Mouse (Mus musculus): Measurements from ENCODE around the gene Nckap1l. TPM values are rescaled to one million over a fixed set of nuclear protein-coding genes. Genes with fewer than 3 reads are reported as not detected.

Nckap1l gene
- polyA plus RNA-seq, 1 experiment from 2014 or later = 3.5 TPM

DNA sequence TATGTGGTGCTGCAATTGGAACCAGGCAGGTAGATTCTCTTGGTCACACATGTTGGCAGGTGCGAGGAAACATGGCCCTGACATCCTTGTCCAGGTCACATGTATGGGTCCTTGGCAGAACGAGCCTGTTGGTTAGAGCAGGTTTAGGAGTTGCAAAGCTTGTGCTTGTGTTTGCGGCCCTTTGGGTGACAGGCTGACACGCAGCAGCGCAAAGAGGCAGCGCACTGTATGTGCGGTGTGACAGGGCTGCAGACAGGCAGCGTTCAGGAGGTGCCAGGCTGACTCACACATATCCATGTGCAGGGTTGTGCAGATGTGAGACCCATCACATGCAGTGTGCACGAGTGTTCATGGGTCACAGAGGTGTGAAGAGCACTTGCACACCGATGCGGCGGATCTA is 50.1 kb downstream of the Nckap1l start:
- Histone ChIP-seq H3K36me3 (ENCODE audit: insufficient read depth, low read length) (no peaks in the 10 kb centered on the region), H3K4me2 (replicated peaks; ENCODE audit: low read depth, low read length) (peak overlapping the region; percentile 92), H3K4me3 (ENCODE audit: low read depth, low read length) (no peak overlapping the region), H3K27ac (ENCODE audit: low read length) (no peak overlapping the region), H3K27me3 (replicated peaks; ENCODE audit: insufficient read depth, low read length) (peaks cover 23% of the 10 kb centered on the region), H3K9me3 (ENCODE audit: low read length) (no peaks in the 10 kb centered on the region), H3K4me1 (ENCODE audit: insufficient read depth, low read depth, low read length) (0 out of 2 replicates have a peak, but pooled peaks cover 5% of the 10 kb centered on the region), H3K9ac (replicated peaks; ENCODE audit: low read depth) (no peak overlapping the region)
- 0 out of 2 replicates have a peak, but pooled peaks have one; percentile 7 for ATAC-seq
- TF ChIP-seq EP300 (IDR thresholded peaks at IDR 0.05) (no peak), CTCF (IDR thresholded peaks at IDR 0.05) (no peak)
- 46% methylated on average over 12 of the region's 12 CpGs for WGBS
- no peak for DNase-seq (ENCODE audit: low spot score)

DNA sequence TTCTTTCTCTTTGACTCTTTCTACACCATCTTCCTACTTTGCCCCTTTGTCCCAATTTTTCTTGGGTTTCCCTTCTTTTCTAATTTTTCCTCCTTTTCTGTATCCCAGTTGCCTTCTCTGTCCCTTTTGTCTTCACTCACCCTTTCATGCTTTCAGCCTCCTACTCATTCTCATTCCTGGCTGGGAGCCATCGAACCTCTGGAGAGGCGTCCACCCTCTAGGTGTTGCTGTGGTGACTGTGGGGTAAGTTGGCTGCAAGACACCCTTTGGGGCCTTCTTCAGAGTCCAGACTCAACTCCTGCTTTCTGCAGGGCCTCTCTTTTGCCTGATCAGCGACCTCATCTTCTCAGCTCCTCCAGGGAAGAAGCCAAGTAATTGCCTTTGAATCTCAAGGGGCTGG is 55.7 kb downstream of the Nckap1l start:
- ATAC-seq (no peak), DNase-seq (ENCODE audit: low spot score) (no peak)
- H3K27me3 ChIP-seq (replicated peaks; ENCODE audit: insufficient read depth, low read length) = peaks cover 10% of the 10 kb centered on the region
- no peak overlapping the region for H3K9ac ChIP-seq (replicated peaks; ENCODE audit: low read depth)
- TF ChIP-seq CTCF (IDR thresholded peaks at IDR 0.05) = no peak
- no peak for TF ChIP-seq EP300 (IDR thresholded peaks at IDR 0.05)
- no peaks in the 10 kb centered on the region for H3K9me3 ChIP-seq (ENCODE audit: low read length)
- H3K4me1 ChIP-seq (ENCODE audit: insufficient read depth, low read depth, low read length) = 0 out of 2 replicates have a peak, but pooled peaks cover 4% of the 10 kb centered on the region
- H3K4me3 ChIP-seq (ENCODE audit: low read depth, low read length) = no peak overlapping the region
- H3K27ac ChIP-seq (ENCODE audit: low read length) = no peak overlapping the region
- no peak overlapping the region for H3K4me2 ChIP-seq (replicated peaks; ENCODE audit: low read depth, low read length)
- H3K36me3 ChIP-seq (ENCODE audit: insufficient read depth, low read length) = no peaks in the 10 kb centered on the region
- 34% methylated on average over 3 of the region's 3 CpGs for WGBS

DNA sequence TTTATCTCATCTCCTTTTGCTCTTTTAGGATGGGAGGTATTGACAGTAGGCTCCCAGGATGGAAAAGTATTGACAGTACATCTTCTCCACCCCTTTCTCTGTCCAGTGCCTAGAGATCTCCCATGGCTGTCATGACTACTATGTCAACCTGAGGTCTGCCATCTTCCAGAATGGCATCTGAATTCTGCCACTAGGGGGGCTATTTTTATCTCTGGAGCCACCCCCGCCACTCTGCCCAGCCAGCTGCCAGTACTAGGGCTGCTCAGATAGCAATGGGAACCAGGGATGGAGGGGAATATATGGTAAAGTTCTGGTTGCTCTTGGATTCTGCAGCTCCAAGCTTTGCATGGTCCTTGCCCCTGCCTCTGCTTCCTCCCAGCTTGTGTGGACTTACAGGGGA is 58.1 kb downstream of the Nckap1l start:
- no peak overlapping the region for H3K9ac ChIP-seq (replicated peaks; ENCODE audit: low read depth)
- no peaks in the 10 kb centered on the region for H3K36me3 ChIP-seq (ENCODE audit: insufficient read depth, low read length)
- H3K27me3 ChIP-seq (replicated peaks; ENCODE audit: insufficient read depth, low read length) = no peaks in the 10 kb centered on the region
- 0 out of 2 replicates have a peak, but pooled peaks cover 4% of the 10 kb centered on the region for H3K4me1 ChIP-seq (ENCODE audit: insufficient read depth, low read depth, low read length)
- no peak for TF ChIP-seq CTCF (IDR thresholded peaks at IDR 0.05)
- no peak for TF ChIP-seq EP300 (IDR thresholded peaks at IDR 0.05)
- no peak overlapping the region for H3K4me3 ChIP-seq (ENCODE audit: low read depth, low read length)
- DNase-seq (ENCODE audit: low spot score) (no peak), ATAC-seq (no peak)
- H3K4me2 ChIP-seq (replicated peaks; ENCODE audit: low read depth, low read length) = no peak overlapping the region
- no peak overlapping the region for H3K27ac ChIP-seq (ENCODE audit: low read length)
- H3K9me3 ChIP-seq (ENCODE audit: low read length) = no peaks in the 10 kb centered on the region
- WGBS = 41% methylated on average over 1 of the region's 1 CpGs

DNA sequence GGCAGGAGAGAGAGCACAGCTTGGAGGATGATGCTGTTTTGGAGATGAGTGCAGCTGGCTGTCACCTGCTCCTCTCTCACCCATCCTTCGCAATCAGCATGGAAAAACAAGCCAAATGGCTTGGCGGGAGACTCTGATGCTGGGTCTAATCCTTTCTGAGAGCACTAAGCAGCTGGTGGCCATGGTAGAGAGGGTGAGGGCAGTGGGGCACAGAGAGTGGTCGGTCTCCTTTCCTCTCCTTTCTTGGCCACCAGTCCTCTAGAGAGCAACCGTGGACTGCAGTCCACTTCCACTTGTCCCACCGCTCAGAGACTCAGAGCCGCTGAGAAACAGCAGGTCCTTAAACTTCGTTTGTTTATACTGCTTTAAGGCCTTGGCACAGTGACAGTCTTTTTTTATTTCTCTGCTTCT is 60.0 kb downstream of the Nckap1l start:
- ATAC-seq = peak; percentile 76
- Histone ChIP-seq H3K36me3 (ENCODE audit: insufficient read depth, low read length) (no peaks in the 10 kb centered on the region), H3K9ac (replicated peaks; ENCODE audit: low read depth) (no peak overlapping the region), H3K27me3 (replicated peaks; ENCODE audit: insufficient read depth, low read length) (no peaks in the 10 kb centered on the region), H3K4me1 (ENCODE audit: insufficient read depth, low read depth, low read length) (0 out of 2 replicates have a peak, but pooled peaks cover 4% of the 10 kb centered on the region), H3K27ac (ENCODE audit: low read length) (no peak overlapping the region), H3K4me2 (replicated peaks; ENCODE audit: low read depth, low read length) (peak overlapping the region; percentile 42), H3K9me3 (ENCODE audit: low read length) (no peaks in the 10 kb centered on the region), H3K4me3 (ENCODE audit: low read depth, low read length) (peak overlapping the region; percentile 19; the same call in 1 of the 2 replicates)
- DNase-seq (ENCODE audit: low spot score) = peak; percentile 68
- WGBS = 6% methylated on average over 7 of the region's 7 CpGs
- no peak for TF ChIP-seq CTCF (IDR thresholded peaks at IDR 0.05)
- no peak for TF ChIP-seq EP300 (IDR thresholded peaks at IDR 0.05)

DNA sequence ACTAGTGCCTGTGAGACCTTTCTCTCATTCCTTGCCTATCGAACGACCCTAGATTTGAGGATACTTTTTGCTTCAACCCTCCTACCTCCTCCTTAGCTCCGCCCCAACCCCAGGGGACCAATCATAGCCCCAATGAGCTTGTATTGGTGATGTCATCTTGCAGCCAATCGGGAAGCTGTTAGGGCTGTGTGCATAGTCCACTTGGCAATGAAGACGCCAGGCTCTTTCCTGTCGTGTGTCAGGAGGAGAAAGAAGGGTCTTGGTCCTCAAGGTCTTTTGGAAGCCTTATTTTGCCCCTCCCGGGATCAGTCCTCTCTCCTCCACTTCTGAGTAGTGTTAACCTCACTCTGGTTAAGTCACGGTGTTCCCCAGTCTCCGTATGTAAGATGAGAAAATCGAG is 60.5 kb downstream of the Nckap1l start:
- ATAC-seq (peak; percentile 95), DNase-seq (ENCODE audit: low spot score) (peak; percentile 88)
- H3K27ac ChIP-seq (ENCODE audit: low read length) = no peak overlapping the region
- WGBS = 1% methylated on average over 10 of the region's 10 CpGs
- TF ChIP-seq CTCF (IDR thresholded peaks at IDR 0.05) (no peak), EP300 (IDR thresholded peaks at IDR 0.05) (no peak)
- H3K4me2 ChIP-seq (replicated peaks; ENCODE audit: low read depth, low read length) = peak overlapping the region; percentile 42
- H3K9me3 ChIP-seq (ENCODE audit: low read length) = no peaks in the 10 kb centered on the region
- H3K36me3 ChIP-seq (ENCODE audit: insufficient read depth, low read length) = no peaks in the 10 kb centered on the region
- H3K9ac ChIP-seq (replicated peaks; ENCODE audit: low read depth) = no peak overlapping the region
- H3K4me1 ChIP-seq (ENCODE audit: insufficient read depth, low read depth, low read length) = 0 out of 2 replicates have a peak, but pooled peaks cover 4% of the 10 kb centered on the region
- H3K27me3 ChIP-seq (replicated peaks; ENCODE audit: insufficient read depth, low read length) = no peaks in the 10 kb centered on the region
- peak overlapping the region; percentile 19; the same call in 1 of the 2 replicates for H3K4me3 ChIP-seq (ENCODE audit: low read depth, low read length)

DNA sequence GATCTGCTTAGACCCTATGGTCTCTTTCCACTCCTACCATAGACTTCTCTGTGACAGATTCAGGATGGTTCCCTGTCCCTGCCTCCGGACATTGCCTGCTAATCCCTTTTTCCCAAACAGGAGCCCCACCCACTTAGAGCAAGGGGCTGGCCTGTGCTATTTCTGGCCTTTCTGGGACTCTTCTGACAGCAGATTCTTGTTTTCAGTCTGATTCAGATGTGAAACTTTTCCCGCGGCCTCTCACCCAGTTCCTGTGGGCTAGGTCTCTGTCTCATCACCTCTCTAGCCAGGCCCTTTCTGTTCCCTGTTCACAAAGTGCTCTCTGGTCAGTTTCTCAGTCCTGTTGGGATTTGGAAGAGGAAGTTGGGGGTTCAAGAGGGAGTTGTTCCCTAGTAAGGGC is 61.3 kb downstream of the Nckap1l start:
- 0 out of 2 replicates have a peak, but pooled peaks have one; percentile 5 for ATAC-seq
- 35% methylated on average over 3 of the region's 3 CpGs for WGBS
- no peaks in the 10 kb centered on the region for H3K9me3 ChIP-seq (ENCODE audit: low read length)
- H3K4me3 ChIP-seq (ENCODE audit: low read depth, low read length) = no peak overlapping the region
- H3K36me3 ChIP-seq (ENCODE audit: insufficient read depth, low read length) = no peaks in the 10 kb centered on the region
- H3K27me3 ChIP-seq (replicated peaks; ENCODE audit: insufficient read depth, low read length) = no peaks in the 10 kb centered on the region
- peak; percentile 16 for DNase-seq (ENCODE audit: low spot score)
- H3K27ac ChIP-seq (ENCODE audit: low read length) = no peak overlapping the region
- 0 out of 2 replicates have a peak, but pooled peaks cover 4% of the 10 kb centered on the region for H3K4me1 ChIP-seq (ENCODE audit: insufficient read depth, low read depth, low read length)
- H3K4me2 ChIP-seq (replicated peaks; ENCODE audit: low read depth, low read length) = no peak overlapping the region
- no peak for TF ChIP-seq CTCF (IDR thresholded peaks at IDR 0.05)
- no peak for TF ChIP-seq EP300 (IDR thresholded peaks at IDR 0.05)
- H3K9ac ChIP-seq (replicated peaks; ENCODE audit: low read depth) = no peak overlapping the region
